ENCODE assay signal across 12 mouse cellular contexts in the genomic region with DNA sequence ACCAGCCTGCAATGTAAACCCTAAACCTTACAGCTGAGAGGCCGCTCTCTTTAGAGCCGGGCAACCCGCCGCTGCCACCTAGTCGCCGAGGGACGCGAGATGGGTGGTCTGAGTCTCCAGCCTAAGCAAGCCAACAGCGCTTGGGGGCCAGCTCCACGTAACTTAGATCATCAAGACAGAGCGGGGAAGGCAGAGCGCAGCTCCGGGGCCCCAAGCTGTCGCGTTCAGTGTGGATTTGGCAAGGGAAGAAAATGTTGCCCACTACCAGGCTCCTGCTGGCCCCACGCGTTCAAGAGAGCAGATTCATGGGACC. TPM values are rescaled to one million over a fixed set of nuclear protein-coding genes. Genes with fewer than 3 reads are reported as not detected.
DNase-seq lines count a peak whose midpoint lies in the region; ATAC-seq and TF ChIP-seq lines count a peak whose summit lies in the region.
"Had no signal": no experiment of that assay in that cellular context is flagged by ENCODE, and none has a peak within 500 bp of the region (broad histone marks: within the 10 kb centered on the region; RNA-seq: fewer than 3 reads in every experiment).

No protein-coding gene starts in this region.

- H3K79me2 ChIP-seq in heart, adult 2 months (replicated peaks; ENCODE audit: control insufficient read depth, insufficient read depth, low read length) = no peaks in the 10 kb centered on the region

- H3K27me3 ChIP-seq in heart, embryonic 14.5 days (ENCODE audit: control insufficient read depth, insufficient read depth, low read length) = peaks cover 88% of the 10 kb centered on the region
- H3K27me3 ChIP-seq in heart, adult 2 months (ENCODE audit: control insufficient read depth, insufficient read depth, low read length) = peaks cover 41% of the 10 kb centered on the region
- peaks cover 86% of the 10 kb centered on the region for H3K27me3 ChIP-seq in forebrain, embryonic 12.5 days
- H3K27me3 ChIP-seq in midbrain, embryonic 12.5 days = peaks cover 88% of the 10 kb centered on the region
- H3K27me3 ChIP-seq in intestine, postnatal 0 days (replicated peaks; ENCODE audit: control insufficient read depth, insufficient read depth, low read length) = peaks cover 93% of the 10 kb centered on the region

- no peak for TF ChIP-seq EP300 in heart, adult 2 months (IDR thresholded peaks at IDR 0.05; ENCODE audit: insufficient read depth, low read depth, low read length)

- H3K4me1 ChIP-seq in heart, embryonic 14.5 days (ENCODE audit: control insufficient read depth in 2 of 2, insufficient read depth in 2 of 2, low read length in 2 of 2) = peaks cover 11 to 33% of the 10 kb centered on the region in 2 experiments; a peak in 3 of 4 replicates
- H3K4me1 ChIP-seq in heart, adult 2 months (ENCODE audit: control insufficient read depth, insufficient read depth, low read length) = no peaks in the 10 kb centered on the region
- H3K4me1 ChIP-seq in forebrain, embryonic 12.5 days = peaks cover 48% of the 10 kb centered on the region
- peaks cover 53% of the 10 kb centered on the region for H3K4me1 ChIP-seq in midbrain, embryonic 12.5 days
- peaks cover 10% of the 10 kb centered on the region for H3K4me1 ChIP-seq in intestine, postnatal 0 days (replicated peaks; ENCODE audit: control insufficient read depth, insufficient read depth, low read length)

- H3K9me3 ChIP-seq in heart, embryonic 14.5 days (ENCODE audit: control insufficient read depth, low read length) = no peaks in the 10 kb centered on the region
- H3K9me3 ChIP-seq in forebrain, embryonic 12.5 days = no peaks in the 10 kb centered on the region
- no peaks in the 10 kb centered on the region for H3K9me3 ChIP-seq in midbrain, embryonic 12.5 days
- H3K9me3 ChIP-seq in intestine, postnatal 0 days (ENCODE audit: control insufficient read depth) = no peaks in the 10 kb centered on the region

- WGBS in heart, embryonic 14.5 days = under 1% methylated on average over 17 of the region's 17 CpGs
- WGBS in heart, adult 2 months = 2% methylated on average over 17 of the region's 17 CpGs
- 0% methylated on average over 17 of the region's 17 CpGs for WGBS in forebrain, embryonic 12.5 days
- WGBS in midbrain, embryonic 12.5 days = 0% methylated on average over 17 of the region's 17 CpGs
- WGBS in intestine, postnatal 0 days = under 1% methylated on average over 17 of the region's 17 CpGs

- no peaks in the 10 kb centered on the region for H3K36me3 ChIP-seq in heart, embryonic 14.5 days (ENCODE audit: control insufficient read depth, insufficient read depth, low read length)
- no peaks in the 10 kb centered on the region for H3K36me3 ChIP-seq in heart, adult 2 months (ENCODE audit: control insufficient read depth, insufficient read depth, low read length)
- H3K36me3 ChIP-seq in forebrain, embryonic 12.5 days (replicated peaks) = no peaks in the 10 kb centered on the region
- no peaks in the 10 kb centered on the region for H3K36me3 ChIP-seq in midbrain, embryonic 12.5 days
- no peaks in the 10 kb centered on the region for H3K36me3 ChIP-seq in intestine, postnatal 0 days (ENCODE audit: control insufficient read depth, insufficient read depth)

- H3K27ac ChIP-seq in heart, embryonic 14.5 days (replicated peaks in 1 of 2; ENCODE audit: control insufficient read depth in 1 of 2, insufficient read depth in 1 of 2, low read depth in 2 of 2, low read length in 2 of 2) = no peak overlapping the region
- H3K27ac ChIP-seq in heart, adult 2 months = no peak overlapping the region
- H3K27ac ChIP-seq in forebrain, embryonic 12.5 days = no peak overlapping the region
- H3K27ac ChIP-seq in midbrain, embryonic 12.5 days (replicated peaks) = no peak overlapping the region
- H3K27ac ChIP-seq in intestine, postnatal 0 days (ENCODE audit: low read depth, low read length) = no peak overlapping the region

- no peak for DNase-seq in heart, adult 2 months
- peak; percentile 42 for DNase-seq in ZHBTc4 (ENCODE audit: low read depth, low spot score)
- no peak for DNase-seq in B cell, adult 2 months
- DNase-seq in urinary bladder, postnatal 10 days (ENCODE audit: low spot score) = no peak
- DNase-seq: right cerebral cortex, adult 18-20 months had no signal

- no peak for ATAC-seq in heart, embryonic 14.5 days (ENCODE audit: insufficient number of reproducible peaks, insufficient read depth, low FRiP score, low read depth)
- no peak for ATAC-seq in forebrain, embryonic 12.5 days (ENCODE audit: low FRiP score)
- no peak for ATAC-seq in midbrain, embryonic 12.5 days (ENCODE audit: low FRiP score, low read depth)
- ATAC-seq in intestine, postnatal 0 days = no peak

- TF ChIP-seq CTCF in heart, adult 2 months (IDR thresholded peaks at IDR 0.05) = no peak
- TF ChIP-seq CTCF in intestine, postnatal 0 days (IDR thresholded peaks at IDR 0.05; ENCODE audit: low read depth) = no peak

- intact Hi-C loops in heart, adult 2 months (cut with DNase I) = no loop called here

- H3K4me3 ChIP-seq in heart, embryonic 14.5 days (ENCODE audit: control insufficient read depth in 1 of 2, insufficient read depth in 1 of 2, low read depth in 1 of 2, low read length in 2 of 2) = peak overlapping the region in 1 of 2 experiments; percentile 7; a peak in 1 of 4 replicates
- H3K4me3 ChIP-seq in heart, adult 2 months = no peak overlapping the region
- H3K4me3 ChIP-seq in forebrain, embryonic 12.5 days (replicated peaks) = peak overlapping the region; percentile 18
- H3K4me3 ChIP-seq in midbrain, embryonic 12.5 days = peak overlapping the region; percentile 25
- no peak overlapping the region for H3K4me3 ChIP-seq in intestine, postnatal 0 days (ENCODE audit: low read depth, low read length)

- TF ChIP-seq POLR2A in heart, adult 2 months (IDR thresholded peaks at IDR 0.05; ENCODE audit: insufficient read depth, low read depth, low read length) = no peak

- H3K9ac ChIP-seq in heart, embryonic 14.5 days (ENCODE audit: low read length) = no peak overlapping the region
- H3K9ac ChIP-seq in heart, adult 2 months (ENCODE audit: low read depth, low read length) = no peak overlapping the region
- H3K9ac ChIP-seq in forebrain, embryonic 12.5 days = no peak overlapping the region
- H3K9ac ChIP-seq in midbrain, embryonic 12.5 days (replicated peaks) = peak overlapping the region; percentile 20; the same call in 1 of the 2 replicates
- no peak overlapping the region for H3K9ac ChIP-seq in intestine, postnatal 0 days (ENCODE audit: low read depth, low read length)

- peak overlapping the region; percentile 21; the same call in 1 of the 2 replicates for H3K4me2 ChIP-seq in heart, embryonic 14.5 days (ENCODE audit: low read length)
- peak overlapping the region; percentile 42 for H3K4me2 ChIP-seq in forebrain, embryonic 12.5 days
- H3K4me2 ChIP-seq in midbrain, embryonic 12.5 days (replicated peaks) = peak overlapping the region; percentile 42
- H3K4me2 ChIP-seq in intestine, postnatal 0 days (replicated peaks; ENCODE audit: low read depth) = no peak overlapping the region

RNA-seq across cellular contexts. Expression of a gene that starts 2.8 kb away (rescaled TPM):
- not detected in 2 replicates for polyA plus RNA-seq in heart, embryonic 14.5 days (2014; fragmentation: Nextera tagmentation; extraction: Ambion mirVana)
- not detected for total RNA-seq in heart, adult 2 months (2021)
- polyA plus RNA-seq in heart, adult 2 months (2012; rRNA removed) = not detected in 2 replicates
- polyA plus RNA-seq in forebrain, embryonic 12.5 days (2016; fragmentation: Nextera tagmentation; extraction: Ambion mirVana) = 0.66 and 0.74 TPM in 2 replicates
- 0.59 and 0.76 TPM in 2 replicates for polyA plus RNA-seq in midbrain, embryonic 12.5 days (2016; fragmentation: Nextera tagmentation; extraction: Ambion mirVana)
- not detected in 2 replicates for polyA plus RNA-seq in intestine, postnatal 0 days (2015; fragmentation: Nextera tagmentation; extraction: Ambion mirVana)
- total RNA-seq: granulocyte monocyte progenitor cell, adult 5-6 weeks had no signal
- polyA plus RNA-seq: kidney, embryonic 16.5 days; stomach, embryonic 16.5 days had no signal

Comparison
In these comparisons a context has a peak if more than half of its experiments do, and no peak if none do; other contexts are left out.
1. H3K4me3 ChIP-seq: peak in forebrain, embryonic 12.5 days (single experiment) and midbrain, embryonic 12.5 days (single experiment); none in heart, adult 2 months (single experiment) and intestine, postnatal 0 days (single experiment).